In the genomic region with DNA sequence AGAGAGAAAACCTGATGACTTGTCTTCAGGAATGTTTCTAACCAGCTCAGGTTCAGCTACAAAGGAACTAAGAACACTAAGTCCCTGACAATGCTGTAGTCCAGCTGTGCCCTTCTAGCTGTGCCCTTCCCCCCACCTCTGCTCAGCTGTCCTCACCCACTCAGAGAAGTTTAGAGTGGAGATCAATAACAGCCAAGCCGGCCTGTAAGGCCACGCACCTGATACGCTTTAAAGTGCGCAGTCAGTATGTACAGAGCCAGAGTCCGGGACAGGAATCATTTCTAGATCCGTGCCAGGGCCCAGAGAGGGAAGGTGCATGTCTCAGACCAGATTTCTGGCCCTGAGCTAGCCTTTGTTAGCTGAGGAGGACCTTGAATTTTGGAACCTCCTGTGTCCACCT, we compare ENCODE assay signal across 25 mouse cellular contexts. TPM values are rescaled to one million over a fixed set of nuclear protein-coding genes. Genes with fewer than 3 reads are reported as not detected.
"Had no signal": no experiment of that assay in that cellular context is flagged by ENCODE, and none has a peak within 500 bp of the region (broad histone marks: within the 10 kb centered on the region; RNA-seq: fewer than 3 reads in every experiment).

No protein-coding gene starts in this region.

- H3K27ac ChIP-seq: limb, embryonic 12.5 days; limb, embryonic 15.5 days; macrophage; midbrain, embryonic 12.5 days; midbrain, embryonic 15.5 days; neural tube, embryonic 12.5 days; neural tube, embryonic 15.5 days; stomach, postnatal 0 days had no signal

- H3K4me2 ChIP-seq: limb, embryonic 12.5 days; limb, embryonic 15.5 days; lung, embryonic 14.5 days; midbrain, embryonic 12.5 days; midbrain, embryonic 15.5 days; neural tube, embryonic 12.5 days; neural tube, embryonic 15.5 days had no signal

- H3K27me3 ChIP-seq: limb, embryonic 12.5 days; limb, embryonic 15.5 days; midbrain, embryonic 12.5 days; midbrain, embryonic 15.5 days; neural tube, embryonic 12.5 days; neural tube, embryonic 15.5 days had no signal

- ATAC-seq: lung, postnatal 0 days; midbrain, embryonic 15.5 days had no signal

- H3K4me3 ChIP-seq: limb, embryonic 12.5 days; limb, embryonic 15.5 days; midbrain, embryonic 12.5 days; midbrain, embryonic 15.5 days; neural tube, embryonic 12.5 days; neural tube, embryonic 15.5 days had no signal

- H3K36me3 ChIP-seq: limb, embryonic 12.5 days; limb, embryonic 15.5 days; midbrain, embryonic 12.5 days; midbrain, embryonic 15.5 days; neural tube, embryonic 12.5 days; neural tube, embryonic 15.5 days had no signal

- H3K9me3 ChIP-seq: limb, embryonic 12.5 days; limb, embryonic 15.5 days; midbrain, embryonic 12.5 days; midbrain, embryonic 15.5 days; neural tube, embryonic 12.5 days; neural tube, embryonic 15.5 days had no signal

- DNase-seq: kidney, adult 18-20 months; kidney, adult 9 months; kidney, postnatal 14 days; kidney, postnatal 4 days; lung, embryonic 14.5 days; retina, postnatal 1 day; right cerebral cortex, postnatal 4 days; thymus, adult 2 months; thymus, postnatal 14 days; thymus, postnatal 4 days had no signal

- H3K4me1 ChIP-seq: limb, embryonic 12.5 days; limb, embryonic 15.5 days; midbrain, embryonic 12.5 days; midbrain, embryonic 15.5 days; neural tube, embryonic 12.5 days; neural tube, embryonic 15.5 days had no signal

- H3K9ac ChIP-seq: limb, embryonic 12.5 days; limb, embryonic 15.5 days; lung, embryonic 14.5 days; midbrain, embryonic 12.5 days; midbrain, embryonic 15.5 days; neural tube, embryonic 12.5 days; neural tube, embryonic 15.5 days had no signal

RNA-seq across cellular contexts. Expression of gene Camp, which starts 6.5 kb away (rescaled TPM):
- total RNA-seq: layer of hippocampus, adult 18-20 months; layer of hippocampus, postnatal 14 days; left cerebral cortex, postnatal 25 days had no signal
- polyA plus RNA-seq: lung, embryonic 14.5 days; midbrain, embryonic 15.5 days had no signal

RNA-seq across cellular contexts. Expression of gene Spink8, which starts 43.9 kb away (rescaled TPM):
- total RNA-seq: megakaryocyte, adult 5-6 weeks had no signal
- polyA plus RNA-seq: intestine, embryonic 14.5 days; limb, embryonic 12.5 days; lung, embryonic 14.5 days; lung, postnatal 0 days; macrophage; midbrain, embryonic 12.5 days; midbrain, embryonic 15.5 days; neural tube, embryonic 12.5 days; stomach, embryonic 14.5 days; stomach, postnatal 0 days had no signal
